Mouse (Mus musculus) E14TG2a.4 (cell line): ENCODE results near the gene Gnl1.

Experiments used
- H3K27me3 ChIP-seq: 2 replicates; pipeline ENCODE4 v1.6.1; 2014; ENCODE audit warnings: low read length, control low read depth; ENCODE audit not compliant: insufficient read depth
- H3K36me3 ChIP-seq: 2 replicates; pipeline ENCODE4 v1.6.1; 2014; ENCODE audit warnings: low read length, control low read depth; ENCODE audit not compliant: insufficient read depth
- H3K4me1 ChIP-seq: replicated peaks from 2 replicates; pipeline ENCODE4 v1.6.1; 2014; ENCODE audit warnings: low read depth, low read length, control low read depth
- H3K4me3 ChIP-seq: replicated peaks from 2 replicates; pipeline ENCODE4 v1.5.1; 2014; ENCODE audit warnings: mild to moderate bottlenecking, low read length
- H3K9me3 ChIP-seq: 2 replicates; pipeline ENCODE4 v1.6.1; 2014; ENCODE audit warnings: low read length, control low read depth
- CTCF ChIP-seq: conservative IDR thresholded peaks from 2 replicates; pipeline ENCODE4 v1.5.1; 2014; ENCODE audit warnings: low read length
- NANOG ChIP-seq: IDR thresholded peaks from 2 replicates; pipeline ENCODE4 v1.6.1; 2014; ENCODE audit warnings: borderline replicate concordance, low read length, mixed read lengths
- POU5F1 ChIP-seq: IDR thresholded peaks from 2 replicates; pipeline ENCODE4 v1.6.1; 2014; ENCODE audit warnings: low read length, borderline replicate concordance

The Gnl1 gene

GRCm38 (mm10) chr17:36019519-36019918, 39.9 kb downstream of the Gnl1 start:
- Histone ChIP-seq H3K4me3 (no peak overlapping the region), H3K4me1 (peaks cover 69% of the 10 kb centered on the region), H3K36me3 (peaks cover 45% of the 10 kb centered on the region), H3K27me3 (no peaks in the 10 kb centered on the region), H3K9me3 (peaks cover 7% of the 10 kb centered on the region; the same call in 1 of the 2 replicates)
- TF ChIP-seq POU5F1 (no peak), CTCF (no peak), NANOG (no peak)

- H3K27me3 ChIP-seq, result no peaks in the 10 kb centered on the region
- no peak within 1 kb of the TSS; the same call in 1 of the 2 replicates for H3K4me3 ChIP-seq
- peaks cover 43% of the 10 kb centered on the region for H3K36me3 ChIP-seq
- TF ChIP-seq NANOG (no peak), POU5F1 (no peak), CTCF (no peak)
- H3K9me3 ChIP-seq, result peaks cover 7% of the 10 kb centered on the region; the same call in 1 of the 2 replicates
- peaks cover 69% of the 10 kb centered on the region for H3K4me1 ChIP-seq
These were observed 40.8 kb downstream of the Gnl1 start, which contains the start of gene H2-T24 for GRCm38 (mm10) chr17:36020191-36021073. Gene H2-T24, minus strand, starts transcription at chr17:36020560.

GRCm38 (mm10) chr17:36021309-36021708, 41.7 kb downstream of the Gnl1 start:
- Histone ChIP-seq H3K27me3 (no peaks in the 10 kb centered on the region), H3K4me1 (peaks cover 72% of the 10 kb centered on the region), H3K36me3 (peaks cover 34% of the 10 kb centered on the region), H3K9me3 (peaks cover 7% of the 10 kb centered on the region; the same call in 1 of the 2 replicates), H3K4me3 (no peak overlapping the region)
- TF ChIP-seq NANOG (no peak), POU5F1 (no peak), CTCF (no peak)

DNA sequence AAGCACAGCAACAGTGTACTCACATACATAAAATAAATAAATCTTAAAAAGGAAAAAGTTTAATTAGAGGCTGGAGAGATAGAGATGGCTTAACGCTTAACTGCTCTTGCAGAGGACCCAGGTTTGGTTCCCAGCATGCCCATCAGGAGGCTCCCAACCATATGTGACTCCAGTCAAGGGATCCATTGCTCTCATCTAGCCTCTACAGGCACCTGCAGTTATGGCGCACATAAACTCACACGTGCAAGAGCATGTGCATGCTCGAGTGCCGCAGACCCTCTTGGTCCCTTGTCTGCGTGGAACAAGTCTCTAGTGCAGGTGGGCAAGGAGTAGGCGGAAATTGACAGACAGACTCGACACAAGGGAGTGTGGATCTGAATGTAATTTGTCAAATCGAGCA, 42.4 kb downstream of the Gnl1 start:
- Histone ChIP-seq H3K9me3 (peaks cover 7% of the 10 kb centered on the region; the same call in 1 of the 2 replicates), H3K4me3 (no peak overlapping the region), H3K36me3 (peaks cover 27% of the 10 kb centered on the region), H3K27me3 (no peaks in the 10 kb centered on the region), H3K4me1 (peaks cover 74% of the 10 kb centered on the region)
- TF ChIP-seq NANOG (no peak), POU5F1 (no peak), CTCF (no peak)

GRCm38 (mm10) chr17:36022922-36023321, 43.3 kb downstream of the Gnl1 start:
- no peak for TF ChIP-seq CTCF
- no peak for TF ChIP-seq NANOG
- TF ChIP-seq POU5F1, result no peak
- H3K4me1 ChIP-seq, result peaks cover 80% of the 10 kb centered on the region
- peaks cover 22% of the 10 kb centered on the region for H3K36me3 ChIP-seq
- no peak overlapping the region for H3K4me3 ChIP-seq
- no peaks in the 10 kb centered on the region for H3K27me3 ChIP-seq
- H3K9me3 ChIP-seq, result peaks cover 7% of the 10 kb centered on the region; the same call in 1 of the 2 replicates

DNA sequence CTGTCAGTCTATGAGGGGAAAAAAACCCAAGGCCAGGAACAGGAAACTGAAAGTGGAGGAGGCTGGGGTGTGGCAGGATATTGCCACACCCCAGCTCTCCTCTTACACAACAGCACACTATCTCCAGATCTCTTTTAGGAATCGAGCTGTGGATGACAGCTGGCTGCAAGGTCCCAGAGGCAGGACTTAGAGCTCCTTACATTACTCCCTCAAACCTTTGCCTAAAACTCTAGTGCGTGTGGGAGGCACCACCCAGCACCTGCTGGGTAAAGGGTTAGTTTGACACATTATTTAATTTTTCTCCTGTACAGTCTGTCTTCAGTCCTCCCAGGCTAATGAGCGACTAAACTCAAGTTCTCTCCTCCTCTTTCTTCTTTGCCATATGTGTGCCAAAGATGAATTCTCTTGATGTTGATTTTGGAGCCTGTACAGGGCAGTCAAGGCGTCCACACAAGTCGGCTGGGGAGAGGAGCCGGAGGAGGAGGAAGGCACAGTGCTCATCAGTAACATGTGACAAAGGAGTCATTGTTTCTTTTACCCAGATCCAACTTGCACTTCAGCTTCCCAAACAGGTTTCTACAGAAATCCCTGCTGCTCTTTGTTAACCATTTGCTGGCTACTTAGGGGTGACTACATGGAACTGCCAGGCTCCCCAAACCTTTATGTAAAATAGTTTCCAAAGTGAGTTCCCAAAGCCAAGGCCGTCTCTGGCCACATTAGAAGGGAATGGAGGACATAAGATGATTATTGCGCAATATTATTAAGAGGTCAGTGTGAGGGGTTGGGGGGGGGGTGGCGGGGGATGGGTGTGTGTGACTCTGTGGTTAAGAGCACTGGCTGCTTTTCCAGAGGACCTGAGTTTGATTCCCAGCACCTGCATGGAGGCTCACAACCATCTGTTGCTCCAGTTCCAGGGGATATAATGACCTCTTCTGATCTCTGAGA, 44.3 kb downstream of the Gnl1 start:
- Histone ChIP-seq H3K4me3 (no peak overlapping the region), H3K9me3 (peaks cover 7% of the 10 kb centered on the region; the same call in 1 of the 2 replicates), H3K27me3 (no peaks in the 10 kb centered on the region), H3K4me1 (peaks cover 83% of the 10 kb centered on the region), H3K36me3 (peaks cover 22% of the 10 kb centered on the region)
- TF ChIP-seq NANOG, result no peak
- TF ChIP-seq CTCF, result no peak

DNA sequence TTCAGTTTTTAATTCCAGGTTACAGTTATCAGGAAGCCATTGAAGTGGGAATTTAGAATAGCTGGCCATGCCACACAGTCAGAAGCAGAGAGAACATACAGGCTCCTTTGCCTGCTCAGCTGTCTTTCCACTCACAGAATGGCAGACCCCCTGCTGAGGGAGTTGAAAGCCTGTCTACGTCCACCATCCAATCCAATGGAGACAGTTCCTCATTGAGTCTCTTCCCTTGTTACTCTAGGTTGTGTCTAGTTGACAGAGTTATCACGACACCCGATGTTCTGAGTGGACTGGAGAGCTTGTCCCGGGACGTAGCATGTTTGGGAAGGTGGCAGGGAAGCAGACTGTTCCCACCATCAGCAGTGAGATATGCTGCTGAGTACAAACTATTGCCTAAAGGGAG, 45.5 kb downstream of the Gnl1 start:
- Histone ChIP-seq H3K9me3 (peaks cover 7% of the 10 kb centered on the region; the same call in 1 of the 2 replicates), H3K4me3 (no peak overlapping the region), H3K4me1 (peaks cover 83% of the 10 kb centered on the region), H3K36me3 (peaks cover 22% of the 10 kb centered on the region), H3K27me3 (no peaks in the 10 kb centered on the region)
- TF ChIP-seq NANOG (no peak), CTCF (no peak), POU5F1 (no peak)

DNA sequence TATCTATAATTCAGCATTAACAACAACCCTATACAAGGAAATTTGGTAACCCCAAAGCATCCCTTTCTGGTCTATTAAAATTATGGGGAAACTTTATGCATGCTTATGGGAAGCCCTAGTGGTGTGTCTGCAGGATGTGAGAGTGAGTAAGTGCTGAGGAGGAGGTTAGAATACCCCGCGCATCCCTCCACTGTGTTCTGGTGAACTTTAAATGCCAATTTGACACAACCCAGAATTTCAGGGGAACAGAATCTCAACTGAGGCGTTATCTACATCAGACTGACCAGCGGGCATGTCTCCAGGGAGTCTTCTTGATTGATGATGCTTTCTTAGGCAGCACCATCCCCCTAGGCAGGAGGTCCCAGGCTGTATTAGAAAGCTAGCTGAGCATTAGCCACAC, 46.2 kb downstream of the Gnl1 start:
- no peak overlapping the region for H3K4me3 ChIP-seq
- TF ChIP-seq POU5F1, result no peak
- TF ChIP-seq NANOG, result no peak
- no peak for TF ChIP-seq CTCF
- peaks cover 22% of the 10 kb centered on the region for H3K36me3 ChIP-seq
- peaks cover 7% of the 10 kb centered on the region; the same call in 1 of the 2 replicates for H3K9me3 ChIP-seq
- peaks cover 3% of the 10 kb centered on the region for H3K27me3 ChIP-seq
- H3K4me1 ChIP-seq, result peaks cover 83% of the 10 kb centered on the region
